Mouse (Mus musculus) stomach, postnatal 0 days (tissue): ENCODE data around the gene Chit1.

Source experiments
- CTCF ChIP-seq: IDR thresholded peaks from 2 replicates; pipeline ENCODE4 v1.5.1; 2016; ENCODE audit warnings: antibody characterized with exemption, low read depth, mild to moderate bottlenecking, moderate library complexity
- EP300 ChIP-seq: optimal IDR thresholded peaks from 2 replicates; pipeline ENCODE3; 2016; ENCODE audit warnings: antibody characterized with exemption

DNA sequence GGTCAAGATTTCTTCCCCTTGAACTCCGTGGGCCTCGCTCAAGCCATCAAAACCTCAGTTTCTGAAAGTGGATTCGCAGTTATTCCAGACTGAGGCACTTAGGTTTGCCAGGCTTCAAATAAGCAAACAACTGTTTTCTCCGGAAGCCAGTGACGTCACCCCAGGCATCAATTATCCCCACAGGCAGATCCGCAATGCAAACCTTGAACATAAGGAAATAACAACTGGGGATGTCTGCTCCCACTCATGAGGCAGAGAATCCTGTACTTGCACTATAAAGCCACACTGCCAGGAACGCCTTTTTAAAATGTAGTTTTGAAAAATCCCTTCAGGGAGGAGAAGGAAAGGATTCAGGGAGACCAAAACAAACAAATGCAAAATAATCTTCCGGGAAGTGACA is 4.4 kb downstream of the Chit1 start:
- TF ChIP-seq CTCF, result no peak
- TF ChIP-seq EP300, result no peak
